Mouse (Mus musculus) forebrain, embryonic 11.5 days (tissue): Measurements from ENCODE around the gene Nfkbie. TPM values are rescaled to one million over a fixed set of nuclear protein-coding genes. Genes with fewer than 3 reads are reported as not detected.

Experiments used
- ATAC-seq: fragments of 200-750 bp; cut with Nextera tagmentation; replicated peaks from 2 replicates; pipeline ENCODE4 v1.8.0; 2017; ENCODE audit warnings: moderate TSS enrichment; ENCODE audit not compliant: low FRiP score
- DNase-seq: peaks from one replicate; pipeline ENCODE4 v3.0.0-alpha.2; 2017; ENCODE audit warnings: low spot score
- H3K27ac ChIP-seq: fragments of 300-500 bp; sonication (generic); 2 replicates; pipeline ENCODE4 v1.5.1; 2014; ENCODE audit warnings: low read depth, low read length
- H3K27me3 ChIP-seq: fragments of 300-500 bp; sonication (generic); 2 replicates; pipeline ENCODE4 v1.6.1; 2014; ENCODE audit warnings: mild to moderate bottlenecking, low read length, mixed read lengths; ENCODE audit not compliant: control insufficient read depth, insufficient read depth
- H3K36me3 ChIP-seq: fragments of 300-500 bp; sonication (generic); 2 replicates; pipeline ENCODE4 v1.6.1; 2014; ENCODE audit warnings: mild to moderate bottlenecking, low read length, moderate library complexity, mixed read lengths; ENCODE audit not compliant: control insufficient read depth, insufficient read depth
- H3K4me1 ChIP-seq: fragments of 300-500 bp; sonication (generic); replicated peaks from 2 replicates; pipeline ENCODE4 v1.6.1; 2014; ENCODE audit warnings: low read length, mixed read lengths; ENCODE audit not compliant: control insufficient read depth, insufficient read depth
- H3K4me2 ChIP-seq: fragments of 300-500 bp; sonication (generic); 2 replicates; pipeline ENCODE4 v1.6.1; 2014; ENCODE audit warnings: low read depth, mild to moderate bottlenecking, low read length, moderate library complexity, mixed read lengths; ENCODE audit not compliant: severe bottlenecking
- H3K4me3 ChIP-seq: fragments of 300-500 bp; sonication (generic); 2 replicates; pipeline ENCODE4 v1.5.1; 2014; ENCODE audit warnings: low read depth, low read length
- H3K9ac ChIP-seq: fragments of 300-500 bp; sonication (generic); 2 replicates; pipeline ENCODE4 v1.6.1; 2014; ENCODE audit warnings: low read length
- H3K9me3 ChIP-seq: fragments of 300-500 bp; sonication (generic); 2 replicates; pipeline ENCODE4 v1.6.1; 2016; ENCODE audit warnings: low read length, mixed read lengths; ENCODE audit not compliant: control insufficient read depth
- WGBS: fragments of 180-500 bp; shearing (Covaris S2); extraction: QIAGEN DNeasy Blood & Tissue Kit; methylation state at CpG from one replicate; pipeline ENCODE4 v1.1.7; 2014; 5-methylcytosine and 5-hydroxymethylcytosine counted together
- polyA plus RNA-seq: library from polyadenylated mRNA; unstranded; fragments of >200 nt; fragmentation: Nextera tagmentation; extraction: Ambion mirVana; gene quantifications from 2 replicates; pipeline ENCODE4 v1.2.1, GENCODE M21; 2014

The Nfkbie gene
- polyA plus RNA-seq, 1 experiment from 2014 or later: 6.0 TPM

GRCm38 (mm10) chr17:45545278-45545961 is 10.1 kb upstream of the Nfkbie start:
- Histone ChIP-seq H3K4me3 (peak overlapping the region; percentile 13), H3K9me3 (no peaks in the 10 kb centered on the region), H3K4me1 (peaks cover 23% of the 10 kb centered on the region), H3K9ac (peak overlapping the region; percentile 23), H3K27ac (no peak overlapping the region), H3K27me3 (peaks cover 45% of the 10 kb centered on the region), H3K36me3 (no peaks in the 10 kb centered on the region), H3K4me2 (peak overlapping the region; percentile 42)
- no peak for DNase-seq
- no peak for ATAC-seq
- WGBS: 4% methylated on average over 74 of the region's 74 CpGs

- WGBS: 63% methylated on average over 16 of the region's 16 CpGs
- peaks cover 25% of the 10 kb centered on the region for H3K4me1 ChIP-seq
- H3K4me3 ChIP-seq: no peak overlapping the region
- ATAC-seq (no peak), DNase-seq (no peak)
- H3K27ac ChIP-seq: no peak overlapping the region
- H3K36me3 ChIP-seq: no peaks in the 10 kb centered on the region
- H3K4me2 ChIP-seq: no peak overlapping the region
- H3K9me3 ChIP-seq: no peaks in the 10 kb centered on the region
- H3K27me3 ChIP-seq: peaks cover 45% of the 10 kb centered on the region
- no peak overlapping the region for H3K9ac ChIP-seq
Measured at GRCm38 (mm10) chr17:45546941-45547340, 8.6 kb upstream of the Nfkbie start.

- no peaks in the 10 kb centered on the region for H3K36me3 ChIP-seq
- ATAC-seq: no peak
- H3K4me3 ChIP-seq: no peak overlapping the region
- DNase-seq: no peak
- peaks cover 45% of the 10 kb centered on the region for H3K27me3 ChIP-seq
- no peak overlapping the region for H3K9ac ChIP-seq
- WGBS: 84% methylated on average over 5 of the region's 5 CpGs
- peaks cover 25% of the 10 kb centered on the region for H3K4me1 ChIP-seq
- no peak overlapping the region for H3K27ac ChIP-seq
- peak overlapping the region; percentile 80; the same call in 1 of the 2 replicates for H3K4me2 ChIP-seq
- H3K9me3 ChIP-seq: no peaks in the 10 kb centered on the region
Measured at GRCm38 (mm10) chr17:45547461-45548190, 7.9 kb upstream of the Nfkbie start.

- Histone ChIP-seq H3K4me2 (peak overlapping the region; percentile 80), H3K27ac (peak overlapping the region; percentile 85), H3K9me3 (no peaks in the 10 kb centered on the region), H3K9ac (peak overlapping the region; percentile 96), H3K4me3 (peak overlapping the region; percentile 90), H3K36me3 (no peaks in the 10 kb centered on the region), H3K4me1 (peaks cover 21% of the 10 kb centered on the region), H3K27me3 (peaks cover 38% of the 10 kb centered on the region)
- WGBS: 3% methylated on average over 35 of the region's 68 CpGs
- ATAC-seq (peak; percentile 69), DNase-seq (peak; percentile 88)
Measured at GRCm38 (mm10) chr17:45548541-45549512, 6.7 kb upstream of the Nfkbie start.

- H3K4me2 ChIP-seq: peak within 1 kb of the TSS; percentile 80
- peak; percentile 91 for DNase-seq
- peak within 1 kb of the TSS; percentile 96 for H3K9ac ChIP-seq
- H3K4me1 ChIP-seq: peaks cover 14% of the 10 kb centered on the region
- peak within 1 kb of the TSS; percentile 90 for H3K4me3 ChIP-seq
- WGBS: under 1% methylated on average over 12 of the region's 29 CpGs
- peaks cover 31% of the 10 kb centered on the region for H3K27me3 ChIP-seq
- no peaks in the 10 kb centered on the region for H3K36me3 ChIP-seq
- peak within 1 kb of the TSS; percentile 85 for H3K27ac ChIP-seq
- no peaks in the 10 kb centered on the region for H3K9me3 ChIP-seq
- ATAC-seq: peak; percentile 45
Measured at GRCm38 (mm10) chr17:45549617-45550181, 5.8 kb upstream of the Nfkbie start, which contains the start of gene Tmem151b. TSS of gene Tmem151b (minus strand) at chr17:45549677.

GRCm38 (mm10) chr17:45550253-45550652 is 5.2 kb upstream of the Nfkbie start:
- 35% methylated on average over 5 of the region's 5 CpGs for WGBS

GRCm38 (mm10) chr17:45551249-45551796 is 4.2 kb upstream of the Nfkbie start:
- ATAC-seq: no peak
- DNase-seq: no peak
- H3K9me3 ChIP-seq: no peaks in the 10 kb centered on the region
- H3K4me1 ChIP-seq: peaks cover 7% of the 10 kb centered on the region
- H3K27ac ChIP-seq: no peak overlapping the region
- H3K4me2 ChIP-seq: no peak overlapping the region
- 54% methylated on average over 7 of the region's 7 CpGs for WGBS
- no peaks in the 10 kb centered on the region for H3K36me3 ChIP-seq
- H3K27me3 ChIP-seq: peaks cover 16% of the 10 kb centered on the region
- no peak overlapping the region for H3K4me3 ChIP-seq
- H3K9ac ChIP-seq: no peak overlapping the region

More at GRCm38 (mm10) chr17:45550253-45550652, 5.2 kb upstream of the Nfkbie start:
- Histone ChIP-seq H3K4me2 (peak overlapping the region; percentile 80), H3K27ac (no peak overlapping the region), H3K36me3 (no peaks in the 10 kb centered on the region), H3K27me3 (peaks cover 25% of the 10 kb centered on the region), H3K4me1 (peaks cover 9% of the 10 kb centered on the region), H3K9ac (peak overlapping the region; percentile 96), H3K4me3 (peak overlapping the region; percentile 90; the same call in 1 of the 2 replicates), H3K9me3 (no peaks in the 10 kb centered on the region)
- no peak for DNase-seq
- no peak for ATAC-seq
